Mouse (Mus musculus): Measurements from ENCODE around the gene Ift20. TPM values are rescaled to one million over a fixed set of nuclear protein-coding genes. Genes with fewer than 3 reads are reported as not detected.
A peak's percentile ranks its signal among the peaks of the same experiment; 100 is the strongest.
"Not testable (repeated sequence)": the region's sequence is repeated elsewhere in the genome, so short reads cannot be mapped to it uniquely, and the experiment has no call there.

Ift20 gene
- total RNA-seq, 4 experiments from 2014 or later, result 103 to 135 (median 123) TPM

- DNase-seq, result no peak
Observed at GRCm38 (mm10) chr11:78523241-78523955, 12.8 kb upstream of the Ift20 start.

GRCm38 (mm10) chr11:78524838-78525237 is 11.3 kb upstream of the Ift20 start:
- DNase-seq, result no peak

- no peak for DNase-seq
Observed at GRCm38 (mm10) chr11:78528714-78529113, 7.4 kb upstream of the Ift20 start.

- DNase-seq, result no peak
Observed at GRCm38 (mm10) chr11:78530001-78530400, 6.2 kb upstream of the Ift20 start.

GRCm38 (mm10) chr11:78531046-78531445 is 5.1 kb upstream of the Ift20 start:
- peak; percentile 44 for DNase-seq

GRCm38 (mm10) chr11:78531515-78531914 is 4.6 kb upstream of the Ift20 start:
- not testable (repeated sequence) for DNase-seq

- DNase-seq, result no peak
Observed at GRCm38 (mm10) chr11:78534516-78534915, 1.6 kb upstream of the Ift20 start.

- DNase-seq, result no peak
Observed at GRCm38 (mm10) chr11:78535376-78536079, 633 bp upstream of the Ift20 start.

- no peak for DNase-seq
Observed at GRCm38 (mm10) chr11:78536690-78537084, 526 bp downstream of the Ift20 start.

GRCm38 (mm10) chr11:78540358-78540757 is 4.2 kb downstream of the Ift20 start:
- no peak for DNase-seq

- DNase-seq, result no peak
Observed at GRCm38 (mm10) chr11:78544449-78545111, 8.4 kb downstream of the Ift20 start.

- no peak for DNase-seq
Observed at GRCm38 (mm10) chr11:78545181-78545580, 9.0 kb downstream of the Ift20 start.

GRCm38 (mm10) chr11:78547718-78548460 is 11.7 kb downstream of the Ift20 start:
- no peak for DNase-seq

GRCm38 (mm10) chr11:78549491-78549987 is 13.4 kb downstream of the Ift20 start:
- DNase-seq, result no peak

GRCm38 (mm10) chr11:78550168-78551058 is 14.3 kb downstream of the Ift20 start, which contains the start of gene Tmem97:
Gene Tmem97, minus strand, starts transcription at chr11:78550777.
- peak; percentile 97 for DNase-seq

- no peak for DNase-seq
Observed at GRCm38 (mm10) chr11:78551059-78551398, 14.9 kb downstream of the Ift20 start.

- peak; percentile 55 for DNase-seq
Observed at GRCm38 (mm10) chr11:78555623-78556022, 19.5 kb downstream of the Ift20 start.

- no peak for DNase-seq
Observed at GRCm38 (mm10) chr11:78556070-78556469, 19.9 kb downstream of the Ift20 start.

GRCm38 (mm10) chr11:78557241-78557640 is 21.1 kb downstream of the Ift20 start:
- DNase-seq, result no peak

- peak; percentile 60 for DNase-seq
Observed at GRCm38 (mm10) chr11:78560447-78560846, 24.3 kb downstream of the Ift20 start.

GRCm38 (mm10) chr11:78566775-78567174 is 30.6 kb downstream of the Ift20 start:
- no peak for DNase-seq
